Mouse (Mus musculus): ENCODE data around the gene Gm379. TPM values are rescaled to one million over a fixed set of nuclear protein-coding genes. Genes with fewer than 3 reads are reported as not detected.

Gene Gm379
- polyA plus RNA-seq (2012; rRNA removed): 1.5 and 2.7 TPM in 2 replicates

GRCm38 (mm10) chrX:108664885-108665284 is at the start of gene Gm379:
Gm379 (minus strand) TSS chrX:108664891.

Other genes with a start within 250 kb of the Gm379 start
- 1.2 and 1.3 TPM in 2 replicates for gene Brwd3, start 169.5 kb upstream of the Gm379 start, polyA plus RNA-seq (2012; rRNA removed)